Mouse (Mus musculus) kidney, adult 11 months (tissue): ENCODE results near the gene Map3k11.

Experiments
- DNase-seq: peaks from one replicate; pipeline ENCODE4 v3.0.0; 2022

Map3k11 gene

GRCm38 (mm10) chr19:5740320-5741317, 52.1 kb downstream of the Map3k11 start, which contains the start of gene Ltbp3:
Gene Ltbp3 (plus strand): TSS chr19:5740904.
- peak; percentile 43 for DNase-seq

GRCm38 (mm10) chr19:5741641-5742240, 53.2 kb downstream of the Map3k11 start:
- DNase-seq, result peak; percentile 68

- no peak for DNase-seq
Observed at GRCm38 (mm10) chr19:5742241-5742641, 53.7 kb downstream of the Map3k11 start.

- peak; percentile 45 for DNase-seq
Observed at GRCm38 (mm10) chr19:5743576-5743975, 55.0 kb downstream of the Map3k11 start.

GRCm38 (mm10) chr19:5745756-5746710, 57.5 kb downstream of the Map3k11 start:
- DNase-seq, result no peak

GRCm38 (mm10) chr19:5746907-5747363, 58.4 kb downstream of the Map3k11 start:
- DNase-seq, result no peak

- no peak for DNase-seq
Observed at GRCm38 (mm10) chr19:5749476-5749875, 60.9 kb downstream of the Map3k11 start.

GRCm38 (mm10) chr19:5750951-5751350, 62.4 kb downstream of the Map3k11 start:
- no peak for DNase-seq

GRCm38 (mm10) chr19:5751742-5752141, 63.2 kb downstream of the Map3k11 start:
- peak; percentile 36 for DNase-seq
